Mouse (Mus musculus): ENCODE results near the gene Aspn.

- TF ChIP-seq CTCF (conservative IDR thresholded peaks at IDR 0.05; ENCODE audit: insufficient read depth, insufficient read length, low read depth, low read length) (peak; percentile 34; the same call in 1 of the 2 replicates), POLR2A (IDR thresholded peaks at IDR 0.05; ENCODE audit: low read depth, low read length) (no peak)
Measured at GRCm38 (mm10) chr13:49564347-49564746, 20.1 kb downstream of the Aspn start.
